Mouse (Mus musculus) hindbrain, embryonic 14.5 days (tissue): ENCODE data around the gene Atrip. TPM values are rescaled to one million over a fixed set of nuclear protein-coding genes. Genes with fewer than 3 reads are reported as not detected.

Source experiments
- ATAC-seq: fragments of 200-750 bp; cut with Nextera tagmentation; 2 replicates; pipeline ENCODE4 v1.8.0; 2017; ENCODE audit warnings: moderate number of reproducible peaks, mild to moderate bottlenecking, moderate TSS enrichment, moderate library complexity; ENCODE audit not compliant: low FRiP score
- DNase-seq: peaks from one replicate; pipeline ENCODE4 v3.0.0-alpha.2; 2015; ENCODE audit warnings: low spot score
- H3K27ac ChIP-seq: fragments of 300-500 bp; sonication (generic); 2 replicates; pipeline ENCODE4 v1.5.1; 2014; ENCODE audit warnings: mild to moderate bottlenecking, moderate library complexity
- H3K27me3 ChIP-seq: fragments of 300-500 bp; sonication (generic); 2 replicates; pipeline ENCODE4 v1.6.1; 2014; ENCODE audit warnings: mild to moderate bottlenecking, low read length, mixed read lengths; ENCODE audit not compliant: control insufficient read depth, insufficient read depth
- H3K36me3 ChIP-seq: fragments of 300-500 bp; sonication (generic); replicated peaks from 2 replicates; pipeline ENCODE4 v1.6.1; 2014; ENCODE audit not compliant: control insufficient read depth, insufficient read depth
- H3K4me1 ChIP-seq: fragments of 300-500 bp; sonication (generic); replicated peaks from 2 replicates; pipeline ENCODE4 v1.6.1; 2014; ENCODE audit warnings: antibody characterized with exemption, low read length, mixed read lengths; ENCODE audit not compliant: control insufficient read depth, insufficient read depth
- H3K4me2 ChIP-seq: fragments of 300-500 bp; sonication (generic); replicated peaks from 2 replicates; pipeline ENCODE4 v1.6.1; 2014; ENCODE audit warnings: mild to moderate bottlenecking, moderate library complexity
- H3K4me3 ChIP-seq: fragments of 300-500 bp; sonication (generic); replicated peaks from 2 replicates; pipeline ENCODE4 v1.5.1; 2014; ENCODE audit warnings: mild to moderate bottlenecking, low read length
- H3K9ac ChIP-seq: fragments of 300-500 bp; sonication (generic); 2 replicates; pipeline ENCODE4 v1.6.1; 2014
- H3K9me3 ChIP-seq: fragments of 300-500 bp; sonication (generic); 2 replicates; pipeline ENCODE4 v1.6.1; 2016; ENCODE audit warnings: low read length; ENCODE audit not compliant: control insufficient read depth
- WGBS: fragments of 180-500 bp; shearing (Covaris S2); extraction: QIAGEN DNeasy Blood & Tissue Kit; methylation state at CpG from one replicate; pipeline ENCODE4 v1.1.7; 2014; 5-methylcytosine and 5-hydroxymethylcytosine counted together
- polyA plus RNA-seq: library from polyadenylated mRNA; unstranded; fragments of >200 nt; fragmentation: Nextera tagmentation; extraction: Ambion mirVana; gene quantifications from 2 replicates; pipeline ENCODE4 v1.2.1, GENCODE M21; 2014

The Atrip gene
- 29.0 and 29.8 TPM in 2 replicates for polyA plus RNA-seq

GRCm38 (mm10) chr9:109073661-109074573, at the start of gene Atrip:
TSS of gene Atrip (minus strand) at chr9:109074124.
- H3K36me3 ChIP-seq = peaks cover 36% of the 10 kb centered on the region
- DNase-seq (peak; percentile 93), ATAC-seq (peak; percentile 99)
- WGBS = under 1% methylated on average over 57 of the region's 57 CpGs
- H3K4me1 ChIP-seq = peaks cover 23% of the 10 kb centered on the region
- H3K27ac ChIP-seq = peak within 1 kb of the TSS; percentile 83
- H3K4me2 ChIP-seq = peak within 1 kb of the TSS; percentile 95
- peak within 1 kb of the TSS; percentile 89 for H3K9ac ChIP-seq
- no peaks in the 10 kb centered on the region for H3K27me3 ChIP-seq
- H3K9me3 ChIP-seq = no peaks in the 10 kb centered on the region
- H3K4me3 ChIP-seq = peak within 1 kb of the TSS; percentile 85

GRCm38 (mm10) chr9:109123266-109123665, 49.3 kb upstream of the Atrip start:
- no peak overlapping the region for H3K9ac ChIP-seq
- no peaks in the 10 kb centered on the region for H3K9me3 ChIP-seq
- H3K27me3 ChIP-seq = no peaks in the 10 kb centered on the region
- ATAC-seq = peak; percentile 17; the same call in 1 of the 2 replicates
- no peak overlapping the region for H3K4me3 ChIP-seq
- no peak overlapping the region for H3K27ac ChIP-seq
- 57% methylated on average over 6 of the region's 6 CpGs for WGBS
- H3K4me1 ChIP-seq = no peaks in the 10 kb centered on the region
- H3K4me2 ChIP-seq = no peak overlapping the region
- H3K36me3 ChIP-seq = peaks cover 15% of the 10 kb centered on the region
- DNase-seq = no peak

- Histone ChIP-seq H3K9me3 (no peaks in the 10 kb centered on the region), H3K27me3 (no peaks in the 10 kb centered on the region), H3K4me3 (no peak overlapping the region), H3K9ac (no peak overlapping the region), H3K27ac (no peak overlapping the region), H3K4me1 (no peaks in the 10 kb centered on the region), H3K36me3 (peaks cover 21% of the 10 kb centered on the region), H3K4me2 (no peak overlapping the region)
- peak; percentile 65 for DNase-seq
- 48% methylated on average over 2 of the region's 2 CpGs for WGBS
- ATAC-seq = no peak
Measured at GRCm38 (mm10) chr9:109122553-109123085, 48.7 kb upstream of the Atrip start.

DNA sequence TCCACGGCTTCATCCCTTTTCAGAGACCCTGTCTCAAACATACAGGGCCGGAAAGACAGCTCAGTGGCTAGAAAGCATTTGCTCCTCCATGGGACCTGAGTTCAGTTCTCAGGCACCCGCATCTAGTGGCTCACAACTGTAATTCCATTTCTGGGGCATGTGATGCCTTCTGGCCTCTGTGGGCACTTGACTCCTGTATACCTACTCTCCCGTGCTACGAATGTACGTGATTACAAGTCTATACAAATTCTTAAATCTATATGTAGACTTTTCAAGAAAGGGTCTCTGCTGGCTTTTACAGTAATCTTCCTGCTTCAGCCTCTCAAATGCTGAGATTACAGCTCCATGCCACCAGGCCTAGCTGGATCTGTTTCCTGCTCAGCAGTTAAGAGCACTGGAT, 47.0 kb upstream of the Atrip start:
- Histone ChIP-seq H3K27me3 (no peaks in the 10 kb centered on the region), H3K9ac (no peak overlapping the region), H3K36me3 (peaks cover 38% of the 10 kb centered on the region), H3K27ac (no peak overlapping the region), H3K4me1 (no peaks in the 10 kb centered on the region), H3K4me3 (no peak overlapping the region), H3K9me3 (no peaks in the 10 kb centered on the region), H3K4me2 (no peak overlapping the region)
- no peak for DNase-seq
- WGBS = 90% methylated on average over 6 of the region's 6 CpGs
- ATAC-seq = no peak

- H3K4me1 ChIP-seq = no peaks in the 10 kb centered on the region
- no peaks in the 10 kb centered on the region for H3K27me3 ChIP-seq
- H3K36me3 ChIP-seq = peaks cover 52% of the 10 kb centered on the region
- ATAC-seq (no peak), DNase-seq (no peak)
- no peaks in the 10 kb centered on the region for H3K9me3 ChIP-seq
- H3K9ac ChIP-seq = no peak overlapping the region
- WGBS = 95% methylated on average over 9 of the region's 9 CpGs
- H3K27ac ChIP-seq = no peak overlapping the region
- no peak overlapping the region for H3K4me3 ChIP-seq
- H3K4me2 ChIP-seq = no peak overlapping the region
Measured at GRCm38 (mm10) chr9:109119571-109119970, 45.6 kb upstream of the Atrip start.

GRCm38 (mm10) chr9:109118106-109118505, 44.2 kb upstream of the Atrip start:
- peaks cover 66% of the 10 kb centered on the region for H3K36me3 ChIP-seq
- no peaks in the 10 kb centered on the region for H3K9me3 ChIP-seq
- WGBS = 89% methylated on average over 4 of the region's 4 CpGs
- no peak overlapping the region for H3K27ac ChIP-seq
- H3K27me3 ChIP-seq = no peaks in the 10 kb centered on the region
- H3K4me1 ChIP-seq = no peaks in the 10 kb centered on the region
- H3K9ac ChIP-seq = no peak overlapping the region
- ATAC-seq (no peak), DNase-seq (no peak)
- no peak overlapping the region for H3K4me2 ChIP-seq
- H3K4me3 ChIP-seq = no peak overlapping the region

- ATAC-seq = no peak
- no peak overlapping the region for H3K27ac ChIP-seq
- DNase-seq = no peak
- no peaks in the 10 kb centered on the region for H3K4me1 ChIP-seq
- peaks cover 85% of the 10 kb centered on the region for H3K36me3 ChIP-seq
- H3K9ac ChIP-seq = no peak overlapping the region
- no peak overlapping the region for H3K4me2 ChIP-seq
- H3K9me3 ChIP-seq = no peaks in the 10 kb centered on the region
- no peak overlapping the region for H3K4me3 ChIP-seq
- 94% methylated on average over 10 of the region's 10 CpGs for WGBS
- H3K27me3 ChIP-seq = no peaks in the 10 kb centered on the region
Measured at GRCm38 (mm10) chr9:109116205-109116604, 42.3 kb upstream of the Atrip start.

DNA sequence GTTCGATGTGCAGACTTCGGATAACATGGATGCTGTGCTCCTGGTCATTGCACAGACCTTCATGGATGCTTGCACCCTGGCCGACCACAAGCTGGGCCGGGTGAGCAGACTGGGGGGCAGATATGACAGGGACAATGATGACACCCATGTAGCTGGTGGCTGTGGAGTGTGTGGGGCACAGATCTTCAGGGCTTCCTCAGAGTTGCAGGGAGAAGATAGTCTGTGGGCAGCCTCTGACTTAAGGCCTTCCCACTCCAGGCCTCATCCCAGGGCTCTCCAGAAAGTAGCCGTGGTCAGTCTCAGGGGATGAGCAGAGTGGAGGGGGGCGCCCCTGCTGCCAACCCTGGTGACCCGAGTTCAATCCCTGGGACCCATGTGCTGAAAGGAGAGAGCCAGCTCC, 40.9 kb upstream of the Atrip start:
- no peaks in the 10 kb centered on the region for H3K27me3 ChIP-seq
- no peak overlapping the region for H3K27ac ChIP-seq
- no peak overlapping the region for H3K4me3 ChIP-seq
- H3K4me1 ChIP-seq = no peaks in the 10 kb centered on the region
- WGBS = 88% methylated on average over 7 of the region's 7 CpGs
- H3K9ac ChIP-seq = no peak overlapping the region
- H3K36me3 ChIP-seq = peaks cover 99% of the 10 kb centered on the region
- ATAC-seq (no peak), DNase-seq (no peak)
- no peak overlapping the region for H3K4me2 ChIP-seq
- no peaks in the 10 kb centered on the region for H3K9me3 ChIP-seq

DNA sequence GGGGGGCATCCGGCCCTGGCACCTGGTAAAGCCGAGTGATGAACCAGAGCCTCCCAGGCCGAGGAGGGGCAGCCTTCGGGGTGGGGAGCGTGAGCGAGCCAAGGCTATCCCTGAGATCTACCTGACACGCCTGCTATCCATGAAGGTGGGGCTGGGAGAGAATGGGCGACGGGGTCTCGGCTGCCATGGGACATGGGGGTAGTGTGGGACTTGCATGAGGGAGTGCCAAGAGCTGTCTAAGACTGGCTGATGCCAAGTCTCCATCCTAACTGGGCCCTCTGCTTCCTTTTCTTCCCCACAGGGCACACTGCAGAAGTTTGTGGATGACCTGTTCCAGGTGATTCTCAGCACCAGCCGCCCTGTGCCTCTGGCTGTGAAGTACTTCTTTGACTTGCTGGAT, 40.4 kb upstream of the Atrip start:
- Histone ChIP-seq H3K4me2 (no peak overlapping the region), H3K9me3 (no peaks in the 10 kb centered on the region), H3K4me3 (no peak overlapping the region), H3K9ac (no peak overlapping the region), H3K27ac (no peak overlapping the region), H3K4me1 (no peaks in the 10 kb centered on the region), H3K27me3 (no peaks in the 10 kb centered on the region), H3K36me3 (peaks cover 100% of the 10 kb centered on the region)
- ATAC-seq (no peak), DNase-seq (no peak)
- WGBS = 95% methylated on average over 11 of the region's 11 CpGs
